Mouse (Mus musculus) G1E (cell line): ENCODE measurements around the gene Chpf.

ENCODE experiments used
- CTCF ChIP-seq: IDR thresholded peaks from 2 replicates; pipeline ENCODE4 v1.5.1; 2012; ENCODE audit warnings: low read depth, low read length, inconsistent platforms, mixed read lengths
- GATA1 ChIP-seq: IDR thresholded peaks from 2 replicates; pipeline ENCODE4 v1.6.1; 2012; ENCODE audit warnings: borderline replicate concordance, low read length, inconsistent platforms, mixed read lengths
- GATA2 ChIP-seq: IDR thresholded peaks from 2 replicates; pipeline ENCODE4 v1.6.1; 2012; ENCODE audit warnings: low read depth, low read length, inconsistent platforms, borderline replicate concordance
- POLR2AphosphoS5 ChIP-seq: IDR thresholded peaks from 2 replicates; pipeline ENCODE4 v1.6.1; 2012; ENCODE audit warnings: low read depth, low read length, inconsistent platforms; ENCODE audit not compliant: insufficient replicate concordance
- TAL1 ChIP-seq: conservative IDR thresholded peaks from 2 replicates; pipeline ENCODE4 v1.6.1; 2012; ENCODE audit warnings: low read depth, low read length, inconsistent platforms, mixed read lengths

DNA sequence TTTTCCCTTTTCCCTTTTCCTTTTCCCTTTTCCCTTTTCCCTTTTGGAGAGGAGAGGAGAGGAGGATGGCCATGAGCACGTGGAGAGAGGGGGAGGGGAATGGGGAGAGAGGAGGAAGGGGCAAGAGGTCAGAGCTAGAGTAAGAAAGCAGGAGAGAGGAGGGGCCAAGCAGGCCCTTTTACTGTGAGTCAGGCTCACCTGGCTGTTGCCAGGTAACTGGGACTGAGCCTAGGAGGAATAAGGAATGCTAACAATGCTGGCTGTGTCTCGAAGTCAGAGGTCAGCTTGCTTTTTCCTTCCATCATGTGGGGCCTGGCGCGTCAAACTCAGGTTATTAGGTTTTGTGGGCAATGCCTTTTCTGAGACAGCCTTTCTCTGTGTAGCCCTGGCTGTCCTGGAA, 38.9 kb upstream of the Chpf start:
- TF ChIP-seq CTCF (no peak), TAL1 (no peak), GATA1 (no peak), GATA2 (no peak), POLR2AphosphoS5 (no peak)
